8 mouse cellular contexts compared by ENCODE assay signal in genomic region chrX:48455018-48455417, GRCm38 (mm10). TPM values are rescaled to one million over a fixed set of nuclear protein-coding genes. Genes with fewer than 3 reads are reported as not detected.
DNase-seq lines count a peak whose midpoint lies in the region; ATAC-seq and TF ChIP-seq lines count a peak whose summit lies in the region.
"Had no signal": no experiment of that assay in that cellular context is flagged by ENCODE, and none has a peak within 500 bp of the region (broad histone marks: within the 10 kb centered on the region; RNA-seq: fewer than 3 reads in every experiment).

No protein-coding gene starts in this region.

- no peaks in the 10 kb centered on the region for H3K27me3 ChIP-seq in lung, embryonic 14.5 days (ENCODE audit: insufficient read depth, low read length)
- no peaks in the 10 kb centered on the region for H3K27me3 ChIP-seq in intestine, embryonic 14.5 days (replicated peaks; ENCODE audit: control insufficient read depth, insufficient read depth, low read length)
- no peaks in the 10 kb centered on the region for H3K27me3 ChIP-seq in stomach, embryonic 16.5 days (ENCODE audit: control insufficient read depth, insufficient read depth, low read length)

- no peak for TF ChIP-seq CTCF in lung, embryonic 14.5 days (IDR thresholded peaks at IDR 0.05; ENCODE audit: low read depth)

- ATAC-seq in lung, embryonic 14.5 days (ENCODE audit: insufficient read depth) = no peak
- ATAC-seq in intestine, embryonic 14.5 days (replicated peaks; ENCODE audit: low FRiP score, low TSS enrichment, low read depth) = peak; percentile 14; the same call in 1 of the 2 replicates
- ATAC-seq in stomach, embryonic 16.5 days (ENCODE audit: insufficient read depth, low FRiP score) = no peak

- intact Hi-C loops in left cerebral cortex, postnatal 36 days (cut with DNase I) = no loop called here

- no peaks in the 10 kb centered on the region for H3K9me3 ChIP-seq in lung, embryonic 14.5 days (ENCODE audit: low read depth, low read length)
- H3K9me3 ChIP-seq in intestine, embryonic 14.5 days (ENCODE audit: control insufficient read depth, low read length) = no peaks in the 10 kb centered on the region
- no peaks in the 10 kb centered on the region for H3K9me3 ChIP-seq in stomach, embryonic 16.5 days (replicated peaks; ENCODE audit: control insufficient read depth, low read length)
- H3K9me3 ChIP-seq: hindbrain, embryonic 10.5 days had no signal

- peak; percentile 17 for DNase-seq in lung, embryonic 14.5 days
- DNase-seq in lung, postnatal 4 days = no peak
- DNase-seq in adrenal gland, postnatal 25 days = peak; percentile 64
- no peak for DNase-seq in intestine, embryonic 14.5 days (ENCODE audit: low spot score)
- no peak for DNase-seq in left cerebral cortex, postnatal 36 days (ENCODE audit: low spot score in 2 of 2)
- no peak for DNase-seq in Muller cell, postnatal 12 days (ENCODE audit: inconsistent ontology term)

- H3K27ac ChIP-seq in lung, embryonic 14.5 days (ENCODE audit: low read depth) = no peak overlapping the region
- no peak overlapping the region for H3K27ac ChIP-seq in intestine, embryonic 14.5 days (ENCODE audit: low read depth)
- peak overlapping the region; percentile 76; the same call in 1 of the 2 replicates for H3K27ac ChIP-seq in stomach, embryonic 16.5 days (ENCODE audit: low read length)

- H3K4me2 ChIP-seq in lung, embryonic 14.5 days = peak overlapping the region; percentile 59
- H3K4me2 ChIP-seq in intestine, embryonic 14.5 days (ENCODE audit: low read length) = peak overlapping the region; percentile 48
- peak overlapping the region; percentile 57 for H3K4me2 ChIP-seq in stomach, embryonic 16.5 days (ENCODE audit: low read depth, low read length)

- no peak overlapping the region for H3K4me3 ChIP-seq in lung, embryonic 14.5 days (ENCODE audit: low read depth, low read length)
- no peak overlapping the region for H3K4me3 ChIP-seq in intestine, embryonic 14.5 days (ENCODE audit: low read depth, low read length)
- H3K4me3 ChIP-seq in stomach, embryonic 16.5 days (replicated peaks; ENCODE audit: low read length) = peak overlapping the region; percentile 65; the same call in 1 of the 2 replicates

- no peaks in the 10 kb centered on the region for H3K4me1 ChIP-seq in lung, embryonic 14.5 days (ENCODE audit: insufficient read depth)
- no peaks in the 10 kb centered on the region; the same call in 1 of the 2 replicates for H3K4me1 ChIP-seq in intestine, embryonic 14.5 days (replicated peaks; ENCODE audit: control insufficient read depth, insufficient read depth, low read length)
- 0 out of 2 replicates have a peak, but pooled peaks cover 6% of the 10 kb centered on the region for H3K4me1 ChIP-seq in stomach, embryonic 16.5 days (ENCODE audit: control insufficient read depth, insufficient read depth, low read length)

- H3K9ac ChIP-seq in lung, embryonic 14.5 days = no peak overlapping the region
- H3K9ac ChIP-seq in intestine, embryonic 14.5 days (ENCODE audit: low read length) = no peak overlapping the region
- 0 out of 2 replicates have a peak overlapping the region, but pooled peaks have one; percentile 16 for H3K9ac ChIP-seq in stomach, embryonic 16.5 days (ENCODE audit: low read length)

- WGBS in lung, embryonic 14.5 days = 21% methylated on average over 9 of the region's 9 CpGs
- 24% methylated on average over 9 of the region's 9 CpGs for WGBS in intestine, embryonic 14.5 days
- 24% methylated on average over 9 of the region's 9 CpGs for WGBS in stomach, embryonic 16.5 days

- H3K36me3 ChIP-seq in lung, embryonic 14.5 days (ENCODE audit: insufficient read depth) = no peaks in the 10 kb centered on the region
- no peaks in the 10 kb centered on the region for H3K36me3 ChIP-seq in intestine, embryonic 14.5 days (ENCODE audit: control insufficient read depth, insufficient read depth, low read length)
- H3K36me3 ChIP-seq in stomach, embryonic 16.5 days (ENCODE audit: control insufficient read depth, insufficient read depth, low read length) = no peaks in the 10 kb centered on the region
- H3K36me3 ChIP-seq: hindbrain, embryonic 10.5 days had no signal

RNA-seq across cellular contexts. Expression of gene Elf4, which starts 7.9 kb away (rescaled TPM):
- polyA plus RNA-seq in lung, embryonic 14.5 days (2014; fragmentation: Nextera tagmentation; extraction: Ambion mirVana) = 9.6 and 10.5 TPM in 2 replicates
- total RNA-seq in adrenal gland, postnatal 25 days (2021) = 25.6 and 27.2 TPM in 2 replicates
- 17.7 and 19.8 TPM in 2 replicates for polyA plus RNA-seq in intestine, embryonic 14.5 days (2014; fragmentation: Nextera tagmentation; extraction: Ambion mirVana)
- 9.1 and 9.3 TPM in 2 replicates for polyA plus RNA-seq in stomach, embryonic 16.5 days (2015; fragmentation: Nextera tagmentation; extraction: Ambion mirVana)
- total RNA-seq in left cerebral cortex, postnatal 36 days (2021) = 1 to 10 TPM in 1 of 2 experiments, under 1 TPM in 1; 0.99 to 1.1 TPM

RNA-seq across cellular contexts. Expression of gene Aifm1, which starts 58.3 kb away (rescaled TPM):
- polyA plus RNA-seq in lung, embryonic 14.5 days (2014; fragmentation: Nextera tagmentation; extraction: Ambion mirVana) = 58.2 and 68.0 TPM in 2 replicates
- 211 and 225 TPM in 2 replicates for total RNA-seq in adrenal gland, postnatal 25 days (2021)
- polyA plus RNA-seq in intestine, embryonic 14.5 days (2014; fragmentation: Nextera tagmentation; extraction: Ambion mirVana) = 70.9 and 76.1 TPM in 2 replicates
- 78.0 and 81.0 TPM in 2 replicates for polyA plus RNA-seq in stomach, embryonic 16.5 days (2015; fragmentation: Nextera tagmentation; extraction: Ambion mirVana)
- 10 to 100 TPM; 27.9 to 32.0 TPM for total RNA-seq in left cerebral cortex, postnatal 36 days (2021)

Comparison
In these comparisons a context has a peak if more than half of its experiments do, and no peak if none do; other contexts are left out.
1. DNase-seq: peak in lung, embryonic 14.5 days (single experiment) and adrenal gland, postnatal 25 days (single experiment); none in lung, postnatal 4 days (0 of 2), intestine, embryonic 14.5 days (single experiment), left cerebral cortex, postnatal 36 days (0 of 2) and Muller cell, postnatal 12 days (single experiment).
2. Peak in every context shown above with its lines, with median percentiles within 50 percentile points of each other: H3K4me2 ChIP-seq.